Mouse (Mus musculus): ENCODE measurements around the gene Tspan32. TPM values are rescaled to one million over a fixed set of nuclear protein-coding genes. Genes with fewer than 3 reads are reported as not detected.

Gene Tspan32
- polyA plus RNA-seq, 1 experiment from 2014 or later = 37.5 TPM

- 75% methylated on average over 3 of the region's 3 CpGs for WGBS (ENCODE audit: insufficient replicate concordance)
Observed at GRCm38 (mm10) chr7:143049331-143049730, 44.5 kb downstream of the Tspan32 start.

GRCm38 (mm10) chr7:143049841-143050816 lies 45.3 kb downstream of the Tspan32 start:
- H3K4me2 ChIP-seq (ENCODE audit: low read depth, low read length) = no peak overlapping the region; the same call in 1 of the 2 replicates
- H3K4me1 ChIP-seq (ENCODE audit: insufficient read depth) = peaks cover 49% of the 10 kb centered on the region
- DNase-seq = no peak
- no peak overlapping the region; the same call in 1 of the 2 replicates for H3K27ac ChIP-seq (ENCODE audit: low read depth)
- H3K36me3 ChIP-seq (replicated peaks; ENCODE audit: insufficient read depth, low read length) = no peaks in the 10 kb centered on the region
- H3K27me3 ChIP-seq (ENCODE audit: insufficient read depth, low read length) = no peaks in the 10 kb centered on the region
- 82% methylated on average over 3 of the region's 3 CpGs for WGBS (ENCODE audit: insufficient replicate concordance)
- TF ChIP-seq EP300 (IDR thresholded peaks at IDR 0.05; ENCODE audit: low read depth) (no peak), CTCF (IDR thresholded peaks at IDR 0.05; ENCODE audit: low read depth) (no peak)
- no peak for ATAC-seq
- H3K4me3 ChIP-seq (ENCODE audit: low read depth, low read length) = no peak overlapping the region
- H3K9ac ChIP-seq (replicated peaks) = no peak overlapping the region
- H3K9me3 ChIP-seq (ENCODE audit: low read length) = no peaks in the 10 kb centered on the region

More at GRCm38 (mm10) chr7:143049331-143049730, 44.5 kb downstream of the Tspan32 start:
- Histone ChIP-seq H3K27me3 (ENCODE audit: insufficient read depth, low read length) (no peaks in the 10 kb centered on the region), H3K4me3 (ENCODE audit: low read depth, low read length) (no peak overlapping the region), H3K27ac (ENCODE audit: low read depth) (no peak overlapping the region), H3K9ac (replicated peaks) (no peak overlapping the region), H3K36me3 (replicated peaks; ENCODE audit: insufficient read depth, low read length) (no peaks in the 10 kb centered on the region), H3K4me2 (ENCODE audit: low read depth, low read length) (no peak overlapping the region), H3K9me3 (ENCODE audit: low read length) (0 out of 2 replicates have a peak, but pooled peaks cover 3% of the 10 kb centered on the region), H3K4me1 (ENCODE audit: insufficient read depth) (peaks cover 41% of the 10 kb centered on the region)
- no peak for TF ChIP-seq CTCF (IDR thresholded peaks at IDR 0.05; ENCODE audit: low read depth)
- TF ChIP-seq EP300 (IDR thresholded peaks at IDR 0.05; ENCODE audit: low read depth) = no peak
- DNase-seq = no peak
- ATAC-seq = no peak

DNA sequence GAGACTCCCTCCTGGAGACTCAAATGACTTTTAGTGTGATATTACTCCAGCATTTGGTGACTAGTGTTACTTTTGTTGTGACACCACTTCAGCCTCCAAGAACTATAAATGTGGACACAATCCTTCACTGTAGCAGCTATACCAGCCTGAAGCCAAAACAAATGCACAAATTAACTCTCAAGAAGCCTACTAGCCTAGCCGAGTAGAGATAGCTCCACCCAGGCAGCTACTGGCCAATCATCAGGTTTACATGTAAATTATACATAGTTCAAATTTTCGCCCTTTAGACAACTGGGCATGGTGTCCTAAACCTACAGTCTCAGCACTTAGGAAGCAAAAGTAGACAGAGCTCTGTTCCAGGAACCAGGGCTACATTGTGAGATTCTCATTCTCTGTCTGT lies 46.5 kb downstream of the Tspan32 start:
- TF ChIP-seq EP300 (IDR thresholded peaks at IDR 0.05; ENCODE audit: low read depth) = no peak
- no peak for TF ChIP-seq CTCF (IDR thresholded peaks at IDR 0.05; ENCODE audit: low read depth)
- no peak overlapping the region for H3K4me2 ChIP-seq (ENCODE audit: low read depth, low read length)
- WGBS (ENCODE audit: insufficient replicate concordance) = 35% methylated on average over 2 of the region's 2 CpGs

GRCm38 (mm10) chr7:143052626-143053007 lies 47.8 kb downstream of the Tspan32 start, which contains the start of gene Cd81:
Cd81 (plus strand) TSS chr7:143052739.
- peak; percentile 84 for ATAC-seq
- Histone ChIP-seq H3K27me3 (ENCODE audit: insufficient read depth, low read length) (no peaks in the 10 kb centered on the region), H3K4me2 (ENCODE audit: low read depth, low read length) (peak within 1 kb of the TSS; percentile 91), H3K4me3 (ENCODE audit: low read depth, low read length) (peak within 1 kb of the TSS; percentile 87), H3K36me3 (replicated peaks; ENCODE audit: insufficient read depth, low read length) (no peaks in the 10 kb centered on the region; the same call in 1 of the 2 replicates), H3K27ac (ENCODE audit: low read depth) (peak within 1 kb of the TSS; percentile 96), H3K4me1 (ENCODE audit: insufficient read depth) (peaks cover 74% of the 10 kb centered on the region), H3K9ac (replicated peaks) (peak within 1 kb of the TSS; percentile 92), H3K9me3 (ENCODE audit: low read length) (no peaks in the 10 kb centered on the region)
- under 1% methylated on average over 36 of the region's 37 CpGs for WGBS (ENCODE audit: insufficient replicate concordance)
- peak; percentile 91 for DNase-seq
- TF ChIP-seq EP300 (IDR thresholded peaks at IDR 0.05; ENCODE audit: low read depth) = no peak
- no peak for TF ChIP-seq CTCF (IDR thresholded peaks at IDR 0.05; ENCODE audit: low read depth)

More for the DNA sequence above, 46.5 kb downstream of the Tspan32 start:
- H3K9ac ChIP-seq (replicated peaks) = no peak overlapping the region
- no peak overlapping the region for H3K27ac ChIP-seq (ENCODE audit: low read depth)
- H3K4me3 ChIP-seq (ENCODE audit: low read depth, low read length) = no peak overlapping the region
- H3K4me1 ChIP-seq (ENCODE audit: insufficient read depth) = peaks cover 61% of the 10 kb centered on the region
- no peak for ATAC-seq
- no peaks in the 10 kb centered on the region for H3K27me3 ChIP-seq (ENCODE audit: insufficient read depth, low read length)
- H3K36me3 ChIP-seq (replicated peaks; ENCODE audit: insufficient read depth, low read length) = no peaks in the 10 kb centered on the region; the same call in 1 of the 2 replicates
- no peaks in the 10 kb centered on the region for H3K9me3 ChIP-seq (ENCODE audit: low read length)
- no peak for DNase-seq

DNA sequence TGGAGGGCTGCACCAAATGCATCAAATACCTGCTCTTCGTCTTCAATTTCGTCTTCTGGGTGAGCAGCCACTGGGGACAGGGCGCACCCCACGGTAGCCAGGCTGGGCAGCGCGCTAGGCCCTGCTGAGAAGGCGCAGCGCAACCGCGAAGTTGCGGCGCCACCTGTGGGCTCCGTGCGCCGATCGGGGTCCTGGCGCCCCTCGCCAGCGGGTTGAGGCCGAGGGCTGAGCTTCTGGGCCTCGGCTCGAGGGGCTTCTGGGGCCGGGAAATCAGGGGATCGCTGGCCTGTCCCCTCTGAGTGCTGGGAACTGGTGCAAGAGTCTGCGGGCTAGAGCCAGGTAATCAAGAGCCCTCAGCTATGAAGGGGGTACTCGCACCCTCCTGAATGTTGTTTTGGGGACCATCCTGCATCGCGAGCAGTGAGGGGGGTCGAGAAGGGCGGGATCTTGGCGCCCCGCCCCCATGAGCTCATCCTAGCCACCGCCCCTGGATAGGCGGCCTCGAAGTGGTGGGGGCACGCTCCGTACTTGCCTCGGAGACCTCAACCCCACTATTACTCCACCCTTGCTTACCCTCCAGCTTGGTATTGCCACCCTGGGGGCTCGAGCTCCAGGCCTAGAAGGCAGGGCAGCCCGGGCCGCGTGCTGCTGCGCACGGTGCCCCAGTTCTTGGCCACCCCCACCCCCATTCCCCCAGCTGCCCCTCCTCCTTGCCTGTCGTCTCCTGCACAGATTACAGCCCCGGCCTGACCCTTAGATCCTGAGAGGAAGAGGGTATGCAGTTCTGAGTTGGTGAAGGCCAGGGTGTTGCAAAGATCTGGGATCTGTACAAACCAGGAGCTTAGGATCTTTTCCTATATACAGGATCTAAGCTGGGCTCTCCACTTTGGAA lies 48.4 kb downstream of the Tspan32 start:
- peak overlapping the region; percentile 91 for H3K4me2 ChIP-seq (ENCODE audit: low read depth, low read length)
- TF ChIP-seq EP300 (IDR thresholded peaks at IDR 0.05; ENCODE audit: low read depth) (no peak), CTCF (IDR thresholded peaks at IDR 0.05; ENCODE audit: low read depth) (peak; percentile 41)
- WGBS (ENCODE audit: insufficient replicate concordance) = 0% methylated on average over 37 of the region's 46 CpGs
- H3K9ac ChIP-seq (replicated peaks) = peak overlapping the region; percentile 92
- DNase-seq (peak; percentile 66), ATAC-seq (peak; percentile 69)
- H3K4me3 ChIP-seq (ENCODE audit: low read depth, low read length) = peak overlapping the region; percentile 87
- no peaks in the 10 kb centered on the region for H3K9me3 ChIP-seq (ENCODE audit: low read length)
- peaks cover 80% of the 10 kb centered on the region for H3K4me1 ChIP-seq (ENCODE audit: insufficient read depth)
- H3K27ac ChIP-seq (ENCODE audit: low read depth) = peak overlapping the region; percentile 96
- H3K27me3 ChIP-seq (ENCODE audit: insufficient read depth, low read length) = no peaks in the 10 kb centered on the region
- no peaks in the 10 kb centered on the region; the same call in 1 of the 2 replicates for H3K36me3 ChIP-seq (replicated peaks; ENCODE audit: insufficient read depth, low read length)

Measured in liver, postnatal 0 days (tissue).